Mouse (Mus musculus) limb, embryonic 11.5 days (tissue): ENCODE measurements around the gene Stat4. TPM values are rescaled to one million over a fixed set of nuclear protein-coding genes. Genes with fewer than 3 reads are reported as not detected.

ENCODE experiments used
- ATAC-seq: fragments of 200-750 bp; cut with Nextera tagmentation; 2 replicates; pipeline ENCODE4 v1.8.0; 2017; ENCODE audit warnings: low read depth; ENCODE audit not compliant: insufficient number of reproducible peaks, low FRiP score, low TSS enrichment
- DNase-seq: peaks from one replicate; pipeline ENCODE4 v3.0.0-alpha.2; 2015; ENCODE audit warnings: low spot score
- H3K27ac ChIP-seq: fragments of 300-500 bp; sonication (generic); replicated peaks from 2 replicates; pipeline ENCODE4 v1.5.1; 2014; ENCODE audit warnings: low read depth, mild to moderate bottlenecking, low read length
- H3K27me3 ChIP-seq: fragments of 300-500 bp; sonication (generic); 2 replicates; pipeline ENCODE4 v1.6.1; 2014; ENCODE audit warnings: mild to moderate bottlenecking, low read length, mixed read lengths; ENCODE audit not compliant: control insufficient read depth, insufficient read depth
- H3K36me3 ChIP-seq: fragments of 300-500 bp; sonication (generic); 2 replicates; pipeline ENCODE4 v1.6.1; 2014; ENCODE audit warnings: mild to moderate bottlenecking, low read length, moderate library complexity, mixed read lengths; ENCODE audit not compliant: control insufficient read depth, insufficient read depth
- H3K4me1 ChIP-seq: fragments of 300-500 bp; sonication (generic); 2 replicates; pipeline ENCODE4 v1.6.1; 2014; ENCODE audit warnings: low read length, mixed read lengths; ENCODE audit not compliant: control insufficient read depth, insufficient read depth
- H3K4me2 ChIP-seq: fragments of 300-500 bp; sonication (generic); 2 replicates; pipeline ENCODE4 v1.6.1; 2014; ENCODE audit warnings: low read depth, mild to moderate bottlenecking, moderate library complexity; ENCODE audit not compliant: severe bottlenecking
- H3K4me3 ChIP-seq: fragments of 300-500 bp; sonication (generic); 2 replicates; pipeline ENCODE4 v1.5.1; 2014; ENCODE audit warnings: low read depth, low read length
- H3K9ac ChIP-seq: fragments of 300-500 bp; sonication (generic); 2 replicates; pipeline ENCODE4 v1.6.1; 2014; ENCODE audit warnings: mild to moderate bottlenecking, low read length
- H3K9me3 ChIP-seq: fragments of 300-500 bp; sonication (generic); 2 replicates; pipeline ENCODE4 v1.6.1; 2016; ENCODE audit warnings: low read length; ENCODE audit not compliant: control insufficient read depth
- WGBS: fragments of 180-500 bp; shearing (Covaris S2); extraction: QIAGEN DNeasy Blood & Tissue Kit; methylation state at CpG from one replicate; pipeline ENCODE4 v1.1.7; 2014; 5-methylcytosine and 5-hydroxymethylcytosine counted together
- polyA plus RNA-seq: library from polyadenylated mRNA; unstranded; fragments of >200 nt; fragmentation: Nextera tagmentation; extraction: Ambion mirVana; gene quantifications from 2 replicates; pipeline ENCODE4 v1.2.1, GENCODE M21; 2014

Gene Stat4
- polyA plus RNA-seq, 1 experiment from 2014 or later: 2.7 TPM

GRCm38 (mm10) chr1:52098618-52099232 lies 111.8 kb downstream of the Stat4 start:
- H3K9ac ChIP-seq: no peak overlapping the region
- H3K27ac ChIP-seq: no peak overlapping the region
- H3K9me3 ChIP-seq: no peaks in the 10 kb centered on the region
- no peaks in the 10 kb centered on the region for H3K4me1 ChIP-seq
- H3K4me2 ChIP-seq: no peak overlapping the region
- no peaks in the 10 kb centered on the region for H3K36me3 ChIP-seq
- WGBS: 71% methylated on average over 3 of the region's 3 CpGs
- H3K27me3 ChIP-seq: no peaks in the 10 kb centered on the region
- DNase-seq (peak; percentile 58), ATAC-seq (no peak)
- H3K4me3 ChIP-seq: no peak overlapping the region

- ATAC-seq (no peak), DNase-seq (no peak)
- H3K27ac ChIP-seq: no peak overlapping the region
- H3K9me3 ChIP-seq: no peaks in the 10 kb centered on the region
- H3K27me3 ChIP-seq: no peaks in the 10 kb centered on the region
- H3K9ac ChIP-seq: no peak overlapping the region
- H3K4me2 ChIP-seq: no peak overlapping the region
- H3K36me3 ChIP-seq: no peaks in the 10 kb centered on the region
- WGBS: 68% methylated on average over 6 of the region's 6 CpGs
- no peaks in the 10 kb centered on the region for H3K4me1 ChIP-seq
- no peak overlapping the region for H3K4me3 ChIP-seq
Measured at GRCm38 (mm10) chr1:52100496-52100895, 113.5 kb downstream of the Stat4 start.

GRCm38 (mm10) chr1:52102795-52103194 lies 115.8 kb downstream of the Stat4 start:
- DNase-seq (no peak), ATAC-seq (no peak)
- H3K9ac ChIP-seq: no peak overlapping the region
- H3K4me3 ChIP-seq: no peak overlapping the region
- no peak overlapping the region for H3K4me2 ChIP-seq
- 92% methylated on average over 8 of the region's 8 CpGs for WGBS
- H3K27ac ChIP-seq: no peak overlapping the region
- no peaks in the 10 kb centered on the region for H3K27me3 ChIP-seq
- H3K4me1 ChIP-seq: no peaks in the 10 kb centered on the region
- H3K9me3 ChIP-seq: no peaks in the 10 kb centered on the region
- H3K36me3 ChIP-seq: no peaks in the 10 kb centered on the region

GRCm38 (mm10) chr1:52107206-52107605 lies 120.3 kb downstream of the Stat4 start:
- Histone ChIP-seq H3K4me3 (no peak overlapping the region), H3K27me3 (no peaks in the 10 kb centered on the region), H3K9me3 (no peaks in the 10 kb centered on the region), H3K36me3 (no peaks in the 10 kb centered on the region), H3K27ac (no peak overlapping the region), H3K4me2 (no peak overlapping the region), H3K4me1 (no peaks in the 10 kb centered on the region), H3K9ac (no peak overlapping the region)
- no peak for DNase-seq
- no peak for ATAC-seq
- 89% methylated on average over 11 of the region's 11 CpGs for WGBS

- ATAC-seq: no peak
- no peaks in the 10 kb centered on the region for H3K27me3 ChIP-seq
- WGBS: 72% methylated on average over 3 of the region's 3 CpGs
- no peaks in the 10 kb centered on the region for H3K9me3 ChIP-seq
- no peak overlapping the region for H3K4me3 ChIP-seq
- DNase-seq: no peak
- no peak overlapping the region for H3K27ac ChIP-seq
- H3K4me1 ChIP-seq: no peaks in the 10 kb centered on the region; the same call in 1 of the 2 replicates
- no peak overlapping the region for H3K4me2 ChIP-seq
- H3K36me3 ChIP-seq: no peaks in the 10 kb centered on the region
- no peak overlapping the region for H3K9ac ChIP-seq
Measured at GRCm38 (mm10) chr1:52111217-52111616, 124.3 kb downstream of the Stat4 start.

GRCm38 (mm10) chr1:52112301-52112700 lies 125.4 kb downstream of the Stat4 start:
- no peak overlapping the region for H3K4me2 ChIP-seq
- no peak overlapping the region for H3K9ac ChIP-seq
- no peak for DNase-seq
- no peaks in the 10 kb centered on the region for H3K27me3 ChIP-seq
- H3K4me3 ChIP-seq: no peak overlapping the region
- no peaks in the 10 kb centered on the region for H3K36me3 ChIP-seq
- 89% methylated on average over 1 of the region's 1 CpGs for WGBS
- ATAC-seq: no peak
- no peaks in the 10 kb centered on the region; the same call in 1 of the 2 replicates for H3K4me1 ChIP-seq
- H3K9me3 ChIP-seq: no peaks in the 10 kb centered on the region
- H3K27ac ChIP-seq: no peak overlapping the region

- DNase-seq: no peak
- H3K27ac ChIP-seq: no peak overlapping the region
Measured at GRCm38 (mm10) chr1:52113067-52113665, 126.2 kb downstream of the Stat4 start.

GRCm38 (mm10) chr1:52113666-52114069 lies 126.7 kb downstream of the Stat4 start:
- Histone ChIP-seq H3K36me3 (no peaks in the 10 kb centered on the region), H3K4me1 (no peaks in the 10 kb centered on the region; the same call in 1 of the 2 replicates), H3K4me2 (peak overlapping the region; percentile 43), H3K9ac (peak overlapping the region; percentile 41; the same call in 1 of the 2 replicates), H3K4me3 (peak overlapping the region; percentile 15), H3K9me3 (no peaks in the 10 kb centered on the region), H3K27ac (no peak overlapping the region), H3K27me3 (no peaks in the 10 kb centered on the region)
- WGBS: under 1% methylated on average over 31 of the region's 32 CpGs
- peak; percentile 99 for DNase-seq
- peak; percentile 96 for ATAC-seq

More at GRCm38 (mm10) chr1:52113067-52113665, 126.2 kb downstream of the Stat4 start:
- peak overlapping the region; percentile 43 for H3K4me2 ChIP-seq
- peak; percentile 15; the same call in 1 of the 2 replicates for ATAC-seq
- H3K27me3 ChIP-seq: no peaks in the 10 kb centered on the region
- peak overlapping the region; percentile 15 for H3K4me3 ChIP-seq
- peak overlapping the region; percentile 41; the same call in 1 of the 2 replicates for H3K9ac ChIP-seq
- 24% methylated on average over 7 of the region's 7 CpGs for WGBS
- no peaks in the 10 kb centered on the region for H3K9me3 ChIP-seq
- no peaks in the 10 kb centered on the region; the same call in 1 of the 2 replicates for H3K4me1 ChIP-seq
- no peaks in the 10 kb centered on the region for H3K36me3 ChIP-seq
